Mouse (Mus musculus): ENCODE data around the gene Kif22. TPM values are rescaled to one million over a fixed set of nuclear protein-coding genes. Genes with fewer than 3 reads are reported as not detected.

Gene Kif22
- polyA plus RNA-seq, 1 experiment: 6.0 TPM

- no peak for DNase-seq (ENCODE audit: extremely low spot score in 1 of 2, low spot score in 1 of 2)
Measured at GRCm38 (mm10) chr7:127018416-127019305, 23.6 kb downstream of the Kif22 start.

GRCm38 (mm10) chr7:127017950-127018345, 24.3 kb downstream of the Kif22 start:
- DNase-seq (ENCODE audit: extremely low spot score in 1 of 2, low spot score in 1 of 2): no peak

- peak; percentile 96 to 99 for DNase-seq (ENCODE audit: extremely low spot score in 1 of 2, low spot score in 1 of 2)
Measured at GRCm38 (mm10) chr7:127016971-127017949, 25.0 kb downstream of the Kif22 start, which contains the start of gene Pagr1a. Gene Pagr1a, minus strand, starts transcription at chr7:127017352.

- DNase-seq (ENCODE audit: extremely low spot score in 1 of 2, low spot score in 1 of 2): no peak
Measured at GRCm38 (mm10) chr7:127016486-127016938, 25.8 kb downstream of the Kif22 start.

GRCm38 (mm10) chr7:127016481-127016485, 26.0 kb downstream of the Kif22 start, which contains the start of gene Pagr1b:
Gene Pagr1b, minus strand, starts transcription at chr7:127016484.
- DNase-seq (ENCODE audit: extremely low spot score in 1 of 2, low spot score in 1 of 2): no peak

- DNase-seq (ENCODE audit: extremely low spot score in 1 of 2, low spot score in 1 of 2): no peak
Measured at GRCm38 (mm10) chr7:127016081-127016480, 26.2 kb downstream of the Kif22 start.

- no peak for DNase-seq (ENCODE audit: extremely low spot score in 1 of 2, low spot score in 1 of 2)
Measured at GRCm38 (mm10) chr7:127014993-127015392, 27.3 kb downstream of the Kif22 start.

- DNase-seq (ENCODE audit: extremely low spot score in 1 of 2, low spot score in 1 of 2): no peak
Measured at GRCm38 (mm10) chr7:127014320-127014719, 28.0 kb downstream of the Kif22 start, which contains the start of gene Mvp. Gene Mvp, minus strand, starts transcription at chr7:127014621.

- DNase-seq (ENCODE audit: extremely low spot score in 1 of 2, low spot score in 1 of 2): no peak
Measured at GRCm38 (mm10) chr7:127013385-127013784, 28.9 kb downstream of the Kif22 start.

- DNase-seq (ENCODE audit: extremely low spot score in 1 of 2, low spot score in 1 of 2): no peak
Measured at GRCm38 (mm10) chr7:127012845-127013244, 29.4 kb downstream of the Kif22 start.

GRCm38 (mm10) chr7:127012374-127012773, 29.9 kb downstream of the Kif22 start:
- no peak for DNase-seq (ENCODE audit: extremely low spot score in 1 of 2, low spot score in 1 of 2)

- no peak for DNase-seq (ENCODE audit: extremely low spot score in 1 of 2, low spot score in 1 of 2)
Measured at GRCm38 (mm10) chr7:127011717-127012116, 30.6 kb downstream of the Kif22 start.

GRCm38 (mm10) chr7:127011051-127011450, 31.2 kb downstream of the Kif22 start:
- DNase-seq (ENCODE audit: extremely low spot score in 1 of 2, low spot score in 1 of 2): no peak

GRCm38 (mm10) chr7:127009307-127010085, 32.8 kb downstream of the Kif22 start:
- no peak for DNase-seq (ENCODE audit: extremely low spot score in 1 of 2, low spot score in 1 of 2)

- DNase-seq (ENCODE audit: extremely low spot score in 1 of 2, low spot score in 1 of 2): peak; percentile 77 to 87
Measured at GRCm38 (mm10) chr7:127008239-127009019, 33.8 kb downstream of the Kif22 start.

- no peak for DNase-seq (ENCODE audit: extremely low spot score in 1 of 2, low spot score in 1 of 2)
Measured at GRCm38 (mm10) chr7:127007313-127008024, 34.8 kb downstream of the Kif22 start.

GRCm38 (mm10) chr7:127004122-127004875, 38.0 kb downstream of the Kif22 start:
- no peak for DNase-seq (ENCODE audit: extremely low spot score in 1 of 2, low spot score in 1 of 2)

GRCm38 (mm10) chr7:127003620-127004019, 38.7 kb downstream of the Kif22 start:
- no peak for DNase-seq (ENCODE audit: extremely low spot score in 1 of 2, low spot score in 1 of 2)

GRCm38 (mm10) chr7:126999568-126999967, 42.7 kb downstream of the Kif22 start:
- DNase-seq (ENCODE audit: extremely low spot score in 1 of 2, low spot score in 1 of 2): no peak
